In genomic region chr11:103412950-103413423, GRCm38 (mm10) we compare ENCODE assay signal across 8 mouse cellular contexts. TPM values are rescaled to one million over a fixed set of nuclear protein-coding genes. Genes with fewer than 3 reads are reported as not detected.
DNase-seq lines count a peak whose midpoint lies in the region; ATAC-seq lines count a peak whose summit lies in the region.

No protein-coding gene starts in this region.

- peaks cover 19% of the 10 kb centered on the region for H3K4me1 ChIP-seq in kidney, embryonic 16.5 days (ENCODE audit: insufficient read depth, low read length)
- H3K4me1 ChIP-seq in embryonic facial prominence, embryonic 12.5 days = peaks cover 12% of the 10 kb centered on the region; the same call in 1 of the 2 replicates
- H3K4me1 ChIP-seq in midbrain, embryonic 12.5 days = peaks cover 22% of the 10 kb centered on the region

- WGBS in kidney, embryonic 16.5 days = under 1% methylated on average over 14 of the region's 14 CpGs
- WGBS in embryonic facial prominence, embryonic 12.5 days = 2% methylated on average over 14 of the region's 14 CpGs
- WGBS in midbrain, embryonic 12.5 days = 5% methylated on average over 14 of the region's 14 CpGs

- peak overlapping the region; percentile 88 for H3K4me3 ChIP-seq in kidney, embryonic 16.5 days (ENCODE audit: low read length)
- H3K4me3 ChIP-seq in embryonic facial prominence, embryonic 12.5 days = peak overlapping the region; percentile 86
- peak overlapping the region; percentile 85 for H3K4me3 ChIP-seq in midbrain, embryonic 12.5 days

- 0 out of 2 replicates have a peak, but pooled peaks cover 2% of the 10 kb centered on the region for H3K27me3 ChIP-seq in kidney, embryonic 16.5 days (ENCODE audit: insufficient read depth, low read length)
- H3K27me3 ChIP-seq in embryonic facial prominence, embryonic 12.5 days = 0 out of 2 replicates have a peak, but pooled peaks cover 3% of the 10 kb centered on the region
- no peaks in the 10 kb centered on the region for H3K27me3 ChIP-seq in midbrain, embryonic 12.5 days

- H3K9ac ChIP-seq in kidney, embryonic 16.5 days (replicated peaks; ENCODE audit: low read length) = peak overlapping the region; percentile 62
- H3K9ac ChIP-seq in embryonic facial prominence, embryonic 12.5 days = peak overlapping the region; percentile 40; the same call in 1 of the 2 replicates
- peak overlapping the region; percentile 56 for H3K9ac ChIP-seq in midbrain, embryonic 12.5 days (replicated peaks)

- H3K9me3 ChIP-seq in kidney, embryonic 16.5 days (ENCODE audit: low read length) = no peaks in the 10 kb centered on the region; the same call in 1 of the 2 replicates
- no peaks in the 10 kb centered on the region for H3K9me3 ChIP-seq in embryonic facial prominence, embryonic 12.5 days
- no peaks in the 10 kb centered on the region for H3K9me3 ChIP-seq in midbrain, embryonic 12.5 days

- ATAC-seq in kidney, embryonic 16.5 days (ENCODE audit: low FRiP score, low TSS enrichment) = peak; percentile 50
- no peak for ATAC-seq in embryonic facial prominence, embryonic 12.5 days (ENCODE audit: insufficient number of reproducible peaks, insufficient read depth, low FRiP score, low TSS enrichment)
- ATAC-seq in midbrain, embryonic 12.5 days (ENCODE audit: low FRiP score, low read depth) = peak; percentile 53

- no peak for DNase-seq in kidney, postnatal 4 days
- peak; percentile 61 to 81 for DNase-seq in kidney, postnatal 25 days
- no peak for DNase-seq in adrenal gland, postnatal 10 days
- no peak for DNase-seq in testis, postnatal 10 days (ENCODE audit: low spot score)
- no peak for DNase-seq in adrenal gland, adult (ENCODE audit: inconsistent age in 2 of 2, low spot score in 1 of 2)

- peak overlapping the region; percentile 95 for H3K4me2 ChIP-seq in kidney, embryonic 16.5 days (replicated peaks; ENCODE audit: low read depth, low read length)
- peak overlapping the region; percentile 85 for H3K4me2 ChIP-seq in embryonic facial prominence, embryonic 12.5 days (replicated peaks)
- peak overlapping the region; percentile 89 for H3K4me2 ChIP-seq in midbrain, embryonic 12.5 days (replicated peaks)

- H3K27ac ChIP-seq in kidney, embryonic 16.5 days (ENCODE audit: low read length) = peak overlapping the region; percentile 70
- H3K27ac ChIP-seq in embryonic facial prominence, embryonic 12.5 days = peak overlapping the region; percentile 73; the same call in 1 of the 2 replicates
- peak overlapping the region; percentile 54; the same call in 1 of the 2 replicates for H3K27ac ChIP-seq in midbrain, embryonic 12.5 days (replicated peaks)

- peaks cover 3% of the 10 kb centered on the region; the same call in 1 of the 2 replicates for H3K36me3 ChIP-seq in kidney, embryonic 16.5 days (ENCODE audit: insufficient read depth, low read length)
- no peaks in the 10 kb centered on the region for H3K36me3 ChIP-seq in embryonic facial prominence, embryonic 12.5 days
- H3K36me3 ChIP-seq in midbrain, embryonic 12.5 days = peaks cover 3% of the 10 kb centered on the region; the same call in 1 of the 2 replicates

RNA-seq across cellular contexts. Expression of gene Plekhm1, which starts 0.5 kb away (rescaled TPM):
- polyA plus RNA-seq in kidney, embryonic 16.5 days (2015; fragmentation: Nextera tagmentation; extraction: Ambion mirVana) = 9.2 and 10.3 TPM in 2 replicates
- 8.2 and 8.7 TPM in 2 replicates for polyA plus RNA-seq in embryonic facial prominence, embryonic 12.5 days (2016; fragmentation: Nextera tagmentation; extraction: Ambion mirVana)
- 12.1 and 12.7 TPM in 2 replicates for polyA plus RNA-seq in midbrain, embryonic 12.5 days (2016; fragmentation: Nextera tagmentation; extraction: Ambion mirVana)
- 10 to 100 TPM; 14.4 to 17.4 TPM for total RNA-seq in adrenal gland, postnatal 10 days (2021)

RNA-seq across cellular contexts. Expression of gene Arhgap27, which starts 49.5 kb away (rescaled TPM):
- 17.8 and 18.7 TPM in 2 replicates for polyA plus RNA-seq in kidney, embryonic 16.5 days (2015; fragmentation: Nextera tagmentation; extraction: Ambion mirVana)
- polyA plus RNA-seq in embryonic facial prominence, embryonic 12.5 days (2016; fragmentation: Nextera tagmentation; extraction: Ambion mirVana) = 7.2 and 7.4 TPM in 2 replicates
- polyA plus RNA-seq in midbrain, embryonic 12.5 days (2016; fragmentation: Nextera tagmentation; extraction: Ambion mirVana) = 4.3 and 4.4 TPM in 2 replicates
- total RNA-seq in adrenal gland, postnatal 10 days (2021) = 10 to 100 TPM; 23.1 to 24.5 TPM

Comparison
In these comparisons a context has a peak if more than half of its experiments do, and no peak if none do; other contexts are left out.
1. DNase-seq: peak in kidney, postnatal 25 days (2 of 2); none in kidney, postnatal 4 days (0 of 2), adrenal gland, postnatal 10 days (single experiment), testis, postnatal 10 days (single experiment) and adrenal gland, adult (0 of 2).
2. Peak in every context shown above with its lines, with median percentiles within 50 percentile points of each other: H3K27ac ChIP-seq, H3K4me2 ChIP-seq, H3K4me3 ChIP-seq and H3K9ac ChIP-seq.